Mouse (Mus musculus): ENCODE data around the gene Bcar3. TPM values are rescaled to one million over a fixed set of nuclear protein-coding genes. Genes with fewer than 3 reads are reported as not detected.

Gene Bcar3
- polyA plus RNA-seq, 1 experiment, result 40.3 TPM

DNA sequence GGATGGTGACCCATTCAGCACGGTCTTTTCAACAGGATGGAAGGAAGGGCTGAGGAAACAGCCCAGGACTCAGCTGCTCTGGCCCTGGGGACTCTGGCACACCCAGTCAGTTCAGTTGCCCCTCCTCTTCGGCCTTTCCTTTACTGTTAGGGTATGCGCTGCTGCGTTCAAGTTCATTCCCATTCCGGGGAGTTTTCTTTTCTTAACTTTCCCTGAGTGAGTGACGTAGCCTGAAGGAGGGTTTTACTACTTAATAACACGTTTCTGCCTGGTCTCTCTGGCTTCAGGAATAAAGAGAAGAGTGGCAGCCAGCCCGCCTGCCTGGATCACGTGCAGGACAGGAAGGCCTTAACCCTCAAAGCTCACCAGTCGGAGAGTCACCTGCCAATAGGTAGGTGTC, 217.0 kb downstream of the Bcar3 start:
- no peak for DNase-seq (ENCODE audit: low spot score)

DNA sequence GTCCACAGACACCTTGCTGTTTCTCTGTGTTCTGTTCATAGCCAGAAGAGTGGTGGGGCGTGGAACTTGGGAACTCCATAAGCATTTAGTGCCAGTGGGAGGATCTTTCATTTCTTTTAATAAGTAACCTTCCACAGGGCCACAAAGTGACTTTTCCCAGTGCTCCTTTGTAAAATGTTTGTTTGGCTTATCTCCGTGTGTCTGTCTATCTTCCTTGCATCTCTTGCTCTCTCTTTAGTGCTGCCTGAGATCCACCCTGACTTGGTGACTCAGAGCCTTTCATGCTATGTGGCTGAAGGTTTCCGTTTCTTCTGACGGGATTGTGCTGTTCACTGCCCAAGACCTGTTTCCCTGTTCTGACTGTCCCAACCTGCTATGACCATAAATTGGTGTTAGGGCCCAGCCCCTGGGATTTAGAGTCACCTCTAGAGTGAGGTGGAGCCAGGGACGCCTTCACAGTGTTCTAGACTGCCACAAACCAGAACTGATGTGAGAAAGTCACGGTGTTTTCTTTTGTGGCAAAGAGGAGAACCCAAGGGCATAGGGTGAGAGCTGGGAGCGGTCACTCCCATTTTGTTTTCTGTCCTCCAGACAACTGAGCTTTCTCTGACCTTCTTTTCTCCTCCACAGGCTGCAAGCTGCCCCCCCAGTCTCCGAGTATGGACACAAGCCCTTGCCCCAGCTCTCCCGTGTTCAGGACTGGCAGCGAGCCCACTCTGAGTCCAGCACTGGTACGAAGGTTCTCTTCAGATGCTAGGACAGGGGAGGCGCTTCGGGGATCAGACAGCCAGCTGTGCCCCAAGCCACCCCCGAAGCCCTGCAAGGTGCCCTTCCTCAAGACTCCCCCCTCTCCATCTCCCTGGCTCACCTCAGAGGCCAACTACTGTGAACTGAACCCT, 218.0 kb downstream of the Bcar3 start:
- no peak for DNase-seq (ENCODE audit: low spot score)

DNA sequence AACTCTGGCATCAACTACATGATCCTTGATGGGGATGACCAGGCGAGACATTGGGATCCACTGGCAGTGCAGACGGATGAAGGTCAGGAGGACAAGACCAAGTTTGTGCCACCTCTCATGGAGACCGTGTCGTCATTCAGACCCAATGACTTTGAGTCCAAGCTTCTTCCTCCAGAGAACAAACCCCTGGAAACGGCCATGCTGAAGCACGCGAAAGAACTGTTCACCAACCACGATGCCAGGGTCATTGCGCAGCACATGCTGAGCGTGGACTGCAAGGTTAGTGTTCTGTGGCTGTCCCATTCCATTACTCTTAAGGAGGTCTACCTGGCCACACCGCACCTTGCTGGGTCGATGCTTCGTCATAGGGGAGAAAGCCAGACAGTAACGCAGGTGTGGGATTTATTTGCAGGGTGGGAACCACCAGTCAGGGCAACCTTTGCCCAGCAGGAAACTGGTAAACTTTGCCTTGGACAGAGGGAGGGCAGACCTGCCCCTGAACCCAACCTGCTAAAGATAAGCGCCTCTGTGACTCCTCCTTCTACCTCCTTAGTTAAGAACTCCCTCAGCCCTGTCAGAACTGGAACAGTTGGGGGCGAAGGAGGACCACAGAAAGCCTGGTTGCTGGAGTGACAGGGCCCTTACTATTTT, 218.9 kb downstream of the Bcar3 start:
- no peak for DNase-seq (ENCODE audit: low spot score)

DNA sequence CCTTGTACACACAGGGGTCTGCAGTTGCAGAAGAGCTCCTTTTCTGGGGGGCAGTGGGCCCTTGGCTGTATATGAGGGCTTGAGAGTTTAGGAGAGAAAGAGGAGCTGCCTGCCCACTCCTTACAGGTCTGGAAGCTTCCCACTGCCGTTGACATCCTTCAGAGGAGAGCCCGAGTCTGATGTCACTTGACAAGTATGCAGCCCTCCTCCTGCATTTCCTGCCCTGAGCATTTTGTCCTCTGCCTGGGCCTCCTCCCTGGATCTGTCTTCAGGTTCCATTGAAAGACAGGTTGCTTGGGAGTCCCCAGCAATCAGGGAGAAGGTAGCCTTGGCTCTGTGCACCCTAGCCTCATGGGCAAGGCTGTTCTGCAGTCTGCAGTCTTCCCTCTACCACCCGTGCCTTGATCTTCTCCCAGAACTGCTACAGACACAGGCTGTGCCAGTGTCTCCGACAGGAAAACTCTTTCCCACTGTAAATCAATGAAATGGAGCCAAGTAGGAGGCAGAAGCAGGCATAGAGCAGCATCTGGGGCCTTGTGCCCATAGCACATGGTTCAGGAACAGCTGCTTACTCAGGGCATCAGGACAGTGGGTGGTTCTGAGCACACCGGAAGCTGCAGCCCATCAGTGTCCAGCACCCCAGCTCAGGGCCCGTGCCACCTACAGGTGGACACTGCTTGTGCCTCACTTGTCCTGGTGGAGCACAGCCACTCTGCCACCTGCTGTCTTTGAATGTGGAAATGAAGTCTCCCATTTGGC, 221.8 kb downstream of the Bcar3 start:
- DNase-seq (ENCODE audit: low spot score), result no peak

DNA sequence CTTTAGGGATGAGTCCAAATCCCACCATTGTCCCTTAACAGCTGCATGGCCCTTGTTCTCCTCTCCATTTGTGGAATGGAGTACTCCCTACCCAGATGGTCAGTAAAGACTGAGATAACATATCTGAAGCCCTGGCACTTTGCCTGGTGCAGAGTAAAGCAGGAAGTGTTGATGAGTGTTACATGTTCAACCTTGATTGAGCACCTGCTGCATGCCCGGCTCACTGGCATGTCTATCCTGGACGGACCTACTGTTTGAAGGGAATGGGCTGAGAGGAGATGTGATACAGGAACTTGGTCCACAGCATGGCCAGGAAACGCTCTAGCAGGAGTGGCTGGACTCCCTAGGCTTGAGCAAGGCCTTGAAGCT, 222.4 kb downstream of the Bcar3 start:
- no peak for DNase-seq (ENCODE audit: low spot score)

DNA sequence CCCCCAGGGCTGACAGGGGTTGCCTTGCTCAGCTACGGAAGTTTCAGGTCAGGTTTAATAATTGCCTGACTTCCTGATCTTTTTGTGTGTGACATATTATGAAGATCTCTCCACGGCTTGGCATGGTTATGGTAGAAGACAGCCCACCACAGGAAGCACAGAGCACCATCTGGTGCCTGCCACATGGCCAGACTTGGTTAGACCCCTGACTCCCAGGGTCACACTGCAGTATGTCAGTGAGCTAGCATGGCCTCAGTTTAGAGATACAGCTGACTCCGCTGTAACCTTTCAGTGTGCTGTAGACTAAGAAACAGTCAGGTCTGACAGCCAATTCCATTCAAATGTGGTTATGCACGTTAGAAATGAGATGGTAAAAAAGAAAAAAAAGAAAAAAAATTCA, 223.8 kb downstream of the Bcar3 start:
- DNase-seq (ENCODE audit: low spot score), result no peak

DNA sequence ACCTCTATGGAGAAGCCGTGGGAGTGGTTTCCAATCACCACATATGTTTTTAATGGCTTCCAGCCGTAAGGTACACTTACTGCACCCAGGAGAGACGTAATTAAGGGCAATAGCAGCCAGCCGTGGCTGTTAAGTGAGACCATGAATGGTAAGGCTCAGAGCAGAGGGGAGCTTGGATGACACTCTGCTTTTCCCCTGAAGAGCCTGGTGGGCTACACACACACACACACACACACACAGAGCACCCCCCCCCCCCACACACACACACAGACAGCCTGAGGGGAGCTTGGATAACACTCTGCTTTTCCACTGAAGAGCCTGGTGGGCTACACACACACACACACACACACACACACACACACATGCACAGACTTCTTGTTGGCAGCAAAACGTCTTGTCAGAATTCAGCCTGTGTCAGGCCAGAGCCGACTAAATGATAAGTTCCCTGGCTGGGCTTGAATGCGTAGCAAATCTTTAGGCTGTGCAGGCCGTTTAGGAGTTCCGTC, 224.3 kb downstream of the Bcar3 start:
- no peak for DNase-seq (ENCODE audit: low spot score)

DNA sequence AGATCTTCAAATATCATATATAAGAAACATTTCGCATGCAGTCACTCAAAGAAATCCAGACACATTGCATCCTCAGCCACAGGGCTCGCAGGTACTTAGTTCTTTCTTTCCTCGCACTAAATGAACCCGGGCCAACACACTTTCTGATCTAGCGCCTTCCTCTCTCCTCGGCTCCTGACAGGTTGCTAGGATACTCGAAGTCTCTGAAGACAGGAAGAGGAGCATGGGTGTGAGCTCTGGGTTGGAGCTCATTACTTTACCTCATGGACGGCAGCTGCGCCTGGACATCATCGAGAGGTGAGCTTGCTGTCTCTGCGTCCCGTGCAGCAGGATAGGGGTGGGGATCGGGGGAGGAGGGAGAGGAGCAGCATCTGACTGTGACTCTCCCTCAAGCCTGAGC, 225.1 kb downstream of the Bcar3 start:
- DNase-seq (ENCODE audit: low spot score), result no peak

DNA sequence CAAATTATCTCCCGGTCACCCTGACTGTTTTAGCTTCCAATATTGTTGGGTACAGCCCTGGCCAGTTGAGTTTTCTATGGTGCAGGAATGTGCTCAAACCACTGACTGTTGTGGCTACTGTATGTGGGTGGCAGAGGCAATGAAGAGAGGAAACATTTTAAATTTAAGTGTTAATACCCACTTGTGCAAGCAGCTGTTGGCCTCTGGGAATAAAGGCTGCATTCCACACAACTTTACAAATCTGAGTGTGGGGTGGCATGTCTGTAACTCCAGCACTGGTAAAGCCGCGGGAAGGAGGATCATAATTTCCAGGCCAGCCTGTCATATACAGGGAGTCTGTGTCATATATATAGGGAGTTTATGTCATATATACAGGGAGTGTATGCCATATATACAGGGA, 226.4 kb downstream of the Bcar3 start:
- DNase-seq (ENCODE audit: low spot score), result no peak

DNA sequence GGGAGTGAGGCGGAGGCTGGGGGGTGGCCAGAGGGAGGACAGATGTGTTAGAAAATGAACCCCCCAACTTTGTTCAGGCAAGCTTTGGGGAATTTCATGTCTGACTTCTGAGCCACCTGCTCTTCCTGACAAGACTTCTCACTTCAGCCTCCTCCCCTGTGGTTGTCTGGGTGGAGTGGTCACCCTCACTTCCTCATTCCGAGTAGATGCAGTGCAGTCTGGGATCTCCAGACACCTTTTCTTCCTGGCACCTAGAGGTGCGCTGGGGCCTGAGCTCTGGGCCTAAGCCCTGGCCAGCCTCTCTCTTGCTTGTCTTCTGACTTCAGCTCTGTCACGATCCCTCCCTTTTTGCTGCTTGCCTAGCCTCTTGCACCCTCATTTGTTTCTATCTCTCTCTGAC, 226.9 kb downstream of the Bcar3 start:
- DNase-seq (ENCODE audit: low spot score), result no peak

DNA sequence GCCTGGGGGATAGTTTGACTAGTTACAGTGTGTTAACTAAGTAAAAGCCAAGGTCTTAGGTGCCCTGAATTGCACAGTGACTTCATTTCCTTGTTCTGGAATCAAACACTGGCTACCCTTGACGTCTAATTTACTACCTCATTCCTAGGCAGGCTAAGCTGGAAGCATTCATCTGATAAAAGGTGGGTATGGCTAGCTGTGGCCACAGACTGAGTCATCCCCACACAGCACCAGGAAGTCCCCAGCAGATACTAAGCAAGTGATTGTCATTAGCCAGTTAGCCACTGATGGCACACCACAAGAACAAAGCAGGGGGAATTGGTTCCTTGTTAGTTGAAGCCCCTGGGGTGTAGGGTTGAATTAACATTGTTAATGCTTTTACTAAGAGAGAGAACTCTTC, 227.4 kb downstream of the Bcar3 start:
- no peak for DNase-seq (ENCODE audit: low spot score)

DNA sequence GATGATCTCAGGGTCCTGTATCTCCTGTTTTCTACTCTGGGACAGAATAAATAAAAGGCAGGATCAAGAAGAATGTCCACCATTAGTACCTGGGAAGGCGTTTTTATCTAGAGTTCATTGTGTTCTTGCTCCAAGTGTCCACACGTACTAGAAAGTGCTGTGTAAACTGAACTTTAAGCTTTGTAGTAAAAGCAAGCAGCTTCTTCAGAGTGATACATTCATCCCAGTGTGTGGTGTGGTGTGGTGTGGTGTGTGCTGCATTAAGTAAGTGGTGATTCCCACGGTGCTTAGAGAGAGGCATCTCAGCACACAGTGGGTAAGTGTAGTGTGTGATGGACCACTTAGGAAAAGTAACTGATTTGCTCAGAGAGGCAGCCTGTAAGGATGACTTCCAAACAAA, 234.5 kb downstream of the Bcar3 start:
- DNase-seq (ENCODE audit: low spot score), result no peak

DNA sequence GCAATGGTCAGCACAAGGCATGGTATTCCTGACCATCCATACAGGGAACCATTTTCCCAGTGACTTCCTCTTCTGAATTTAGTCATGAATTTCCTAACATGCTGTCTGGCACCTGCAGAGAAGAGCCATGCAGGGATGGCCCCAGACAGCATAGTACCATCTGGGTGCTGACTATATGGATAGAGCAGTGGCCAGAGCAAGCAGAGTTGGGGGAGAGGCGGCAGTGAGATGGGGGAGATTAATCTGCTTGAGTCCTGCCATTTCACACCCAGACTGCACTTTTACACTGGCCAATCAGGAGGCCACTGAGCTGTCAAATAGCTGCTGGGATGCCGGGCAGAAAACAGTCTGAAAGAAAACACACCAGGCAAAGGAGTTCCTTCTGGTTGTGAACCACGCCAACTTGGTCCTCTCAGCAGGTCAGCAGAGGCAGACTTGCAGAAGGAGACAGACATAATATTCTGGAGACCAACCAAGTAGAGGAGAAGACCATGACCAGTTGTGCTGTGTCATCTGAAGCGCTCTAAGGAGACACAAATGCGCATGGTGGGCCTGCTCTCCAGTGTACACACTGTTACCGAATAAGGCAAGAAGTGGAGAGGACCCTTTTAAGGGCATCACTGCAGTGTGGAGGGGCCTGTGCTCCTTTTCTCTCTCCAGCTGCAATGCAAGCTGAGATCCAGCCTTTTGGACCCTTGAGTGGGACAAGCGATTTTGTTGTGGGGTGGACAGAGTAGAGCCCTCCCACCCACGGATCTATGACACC, 242.2 kb downstream of the Bcar3 start:
- DNase-seq (ENCODE audit: low spot score), result no peak

DNA sequence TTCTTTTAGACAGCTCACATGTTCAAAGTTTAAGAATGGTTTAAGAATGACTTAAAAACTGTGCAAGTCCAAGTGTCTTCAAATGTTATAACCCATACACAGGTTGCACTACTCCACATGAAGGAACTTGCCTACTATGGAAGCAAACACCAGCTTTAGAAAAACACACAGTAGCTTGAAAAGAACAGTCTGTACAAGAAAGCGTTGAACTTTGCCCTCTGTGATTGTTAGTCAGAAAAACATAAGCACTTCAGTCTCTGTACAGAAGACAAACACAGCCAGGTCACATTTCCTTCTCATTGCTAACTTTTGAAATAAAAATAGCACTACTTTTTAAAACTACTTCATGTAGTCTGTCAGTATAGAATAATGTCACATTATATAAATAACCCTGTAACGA, 244.9 kb downstream of the Bcar3 start:
- DNase-seq (ENCODE audit: low spot score), result no peak

DNA sequence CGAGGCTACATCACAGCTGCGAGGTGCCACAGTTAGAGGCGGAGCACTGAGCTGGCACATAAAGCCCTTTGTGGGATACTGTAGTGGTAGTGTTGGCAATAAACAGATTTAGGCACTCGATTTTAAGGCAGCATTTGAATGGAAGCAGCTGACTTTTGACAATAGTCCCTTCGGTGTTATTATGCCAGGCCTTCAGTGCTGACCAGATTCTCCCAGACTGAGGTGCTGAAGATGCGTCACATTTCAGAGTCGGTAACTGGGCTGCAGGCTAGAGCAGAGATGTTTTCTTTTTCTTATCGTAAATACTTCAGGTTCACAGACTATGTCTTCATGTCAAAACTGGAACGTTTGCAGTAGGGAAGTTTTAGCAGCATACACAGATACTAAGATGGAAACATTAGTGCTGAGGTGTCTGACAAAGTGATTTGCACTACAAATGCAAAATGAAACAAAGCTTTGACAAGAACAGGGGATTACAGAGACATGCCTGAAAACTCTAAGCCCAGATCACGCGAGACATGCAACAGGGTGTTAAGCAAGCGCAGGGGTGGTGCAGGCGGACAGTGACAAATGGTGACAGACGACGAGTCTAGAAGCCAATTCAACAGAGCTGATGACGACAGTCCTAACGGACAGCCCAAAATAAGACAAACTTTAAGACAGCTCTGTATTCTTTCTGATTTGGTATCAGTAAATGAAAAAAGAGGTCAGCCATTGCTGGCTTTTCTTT, 246.2 kb downstream of the Bcar3 start:
- DNase-seq (ENCODE audit: low spot score), result no peak

DNA sequence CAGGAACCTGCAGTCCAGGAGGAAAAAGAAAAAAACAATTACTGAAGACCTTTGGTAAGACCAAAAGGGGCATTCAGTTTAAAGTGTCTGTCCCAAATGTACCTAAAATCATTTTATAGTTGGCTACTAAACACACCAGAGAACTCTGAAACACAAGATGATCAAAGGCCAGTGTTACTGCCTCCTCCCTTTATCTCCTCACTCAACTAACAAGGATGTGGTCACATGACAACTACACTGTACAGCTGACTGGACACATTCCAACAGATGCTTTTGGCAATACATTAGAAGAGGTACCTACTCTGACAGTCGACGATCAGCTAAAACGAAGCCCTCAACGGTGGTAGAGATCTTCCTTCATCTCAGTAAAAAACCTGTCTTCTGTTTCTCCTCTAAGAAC, 247.0 kb downstream of the Bcar3 start:
- no peak for DNase-seq (ENCODE audit: low spot score)

DNA sequence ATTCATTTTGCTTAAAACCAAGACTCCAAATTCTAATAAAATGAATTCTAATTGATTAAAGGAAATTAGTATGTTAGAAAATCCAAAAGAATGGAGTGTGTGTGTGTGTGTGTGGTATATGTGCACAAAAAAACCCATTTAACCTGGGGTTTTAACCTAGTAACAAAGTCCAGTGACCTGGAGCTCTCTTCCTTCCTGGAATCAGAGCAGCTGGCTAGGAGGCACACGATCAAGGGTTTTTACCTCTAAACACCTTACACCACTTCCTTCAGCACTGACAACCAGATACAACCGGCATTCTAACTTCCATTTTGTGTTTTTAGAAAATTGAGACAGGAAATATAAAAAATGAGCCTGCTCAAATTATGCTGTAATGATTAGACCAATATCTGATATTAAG, 251.4 kb downstream of the Bcar3 start:
- DNase-seq (ENCODE audit: low spot score), result no peak

DNA sequence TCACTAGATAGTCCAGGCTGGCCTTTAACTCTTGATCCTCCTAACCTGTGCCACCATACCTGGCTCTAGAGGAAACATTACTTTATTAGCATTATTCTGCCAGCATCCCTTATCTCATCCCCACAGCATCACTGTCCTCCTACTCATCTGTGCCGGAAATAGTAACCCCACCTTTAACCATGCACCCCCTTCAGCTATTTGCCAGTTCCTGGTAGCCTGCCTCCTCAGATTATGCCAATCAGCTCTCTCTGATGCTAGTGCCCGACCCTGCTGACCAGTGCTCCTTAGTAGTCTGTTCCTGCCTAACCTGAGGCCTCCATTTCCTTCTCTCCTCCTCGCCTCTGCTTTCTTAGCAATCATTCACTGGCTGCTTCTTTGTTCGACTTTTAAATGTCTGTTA, 253.5 kb downstream of the Bcar3 start:
- no peak for DNase-seq (ENCODE audit: low spot score)

DNA sequence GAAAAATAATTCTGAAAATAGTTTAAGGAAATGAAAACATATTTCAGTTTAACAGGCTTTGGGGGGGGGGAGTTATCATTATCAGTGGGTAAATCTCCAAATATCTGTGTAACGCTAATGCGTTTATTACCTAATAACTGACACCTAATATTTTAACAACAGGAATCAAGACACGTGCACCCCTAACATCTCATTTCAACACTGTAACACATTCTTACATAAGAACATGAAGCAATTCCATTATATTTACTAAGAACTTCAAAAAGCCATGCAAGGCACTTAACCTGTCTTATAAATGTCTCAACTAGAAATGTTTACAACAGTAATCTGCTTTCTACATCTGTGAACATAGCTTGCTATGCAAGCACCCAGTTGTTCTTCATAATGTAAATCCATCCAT, 257.2 kb downstream of the Bcar3 start:
- no peak for DNase-seq (ENCODE audit: low spot score)

DNA sequence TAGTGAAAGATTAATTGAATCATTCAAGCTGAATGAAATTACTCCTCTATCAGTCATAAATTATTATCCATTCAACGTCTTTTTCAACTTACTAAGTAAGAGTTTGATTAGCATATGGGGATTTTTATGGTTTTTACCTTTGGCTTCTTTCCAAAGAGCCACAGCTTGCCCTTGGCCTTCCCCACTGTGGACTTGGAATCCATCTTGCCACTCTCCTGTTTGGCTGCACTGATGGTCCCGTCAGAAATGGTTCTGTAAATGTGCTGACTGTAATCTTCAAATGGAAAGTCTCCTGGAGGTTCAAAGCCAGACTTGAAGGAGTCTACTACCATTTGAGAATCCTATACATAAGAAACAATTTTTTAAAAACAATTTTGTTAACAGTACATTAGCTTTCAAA, 263.8 kb downstream of the Bcar3 start:
- no peak for DNase-seq (ENCODE audit: low spot score)

DNA sequence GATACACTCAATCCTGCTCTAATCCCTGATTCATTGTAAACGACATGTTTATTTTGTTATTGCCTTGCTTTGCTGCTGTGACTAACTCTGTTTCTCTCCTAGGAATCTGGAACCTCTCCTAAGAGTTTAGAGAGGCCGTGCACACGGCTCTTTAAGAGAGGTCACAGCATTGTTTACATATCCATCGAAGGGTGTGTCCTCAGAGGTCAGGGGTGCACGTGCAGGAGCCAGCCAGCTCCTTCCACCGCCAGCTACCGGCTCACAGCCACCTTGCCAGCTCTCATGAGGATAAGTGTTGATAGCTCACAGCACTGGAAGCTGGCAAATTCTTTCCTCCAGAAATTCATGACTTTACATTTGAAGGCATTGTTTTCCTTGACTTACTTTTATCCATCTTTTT, 271.3 kb downstream of the Bcar3 start:
- no peak for DNase-seq (ENCODE audit: low spot score)

Measured in urinary bladder, adult 2 months (tissue).